Mouse (Mus musculus): Measurements from ENCODE around the gene Ntn1.

GRCm38 (mm10) chr11:68188695-68189201, 211.9 kb downstream of the Ntn1 start:
- TF ChIP-seq POLR2A (IDR thresholded peaks at IDR 0.05; ENCODE audit: insufficient read length, low read depth) (no peak), MYOD1 (IDR thresholded peaks at IDR 0.05; ENCODE audit: control insufficient read depth in 1 of 3, insufficient read length in 2 of 3, low read depth in 2 of 3) (no peak), POLR2AphosphoS2 (IDR thresholded peaks at IDR 0.05; ENCODE audit: insufficient read length, low read depth) (no peak), E2F4 (IDR thresholded peaks at IDR 0.05; ENCODE audit: insufficient read depth) (no peak), REST (IDR thresholded peaks at IDR 0.05; ENCODE audit: insufficient read depth, insufficient read length) (no peak), MAX (IDR thresholded peaks at IDR 0.05; ENCODE audit: low read depth) (no peak), USF1 (IDR thresholded peaks at IDR 0.05; ENCODE audit: low read depth) (no peak)

Measured in myocyte (in vitro differentiated cells).